Mouse (Mus musculus): ENCODE data around the gene Zbtb11. TPM values are rescaled to one million over a fixed set of nuclear protein-coding genes. Genes with fewer than 3 reads are reported as not detected.

Zbtb11 gene
- total and polyA plus RNA-seq, 2 experiments: 2.8 to 8.6 TPM

DNA sequence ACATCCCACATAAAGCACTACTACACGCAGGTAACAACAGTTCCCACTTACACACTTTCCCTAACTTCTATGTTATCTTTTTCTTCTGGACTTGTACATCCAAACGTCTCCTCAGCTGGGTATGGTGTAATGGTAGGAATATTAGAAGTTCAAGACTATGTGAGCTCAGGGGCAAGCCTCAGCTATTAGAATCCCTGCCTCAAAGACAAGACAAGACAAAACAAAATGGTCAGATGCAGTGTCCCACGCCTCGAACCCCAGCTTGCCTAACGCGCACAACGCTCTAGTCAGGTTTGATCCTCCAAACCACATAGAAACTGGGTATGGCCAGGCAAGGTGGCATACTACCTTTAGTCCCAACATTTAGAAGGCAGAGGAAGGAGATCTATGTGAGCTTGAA lies 46.0 kb downstream of the Zbtb11 start:
- no peak overlapping the region for H3K4me3 ChIP-seq (ENCODE audit: insufficient read depth, low read depth, low read length)
- peaks cover 37% of the 10 kb centered on the region for H3K36me3 ChIP-seq (ENCODE audit: control insufficient read depth, insufficient read depth, low read length)
- no peak for DNase-seq (ENCODE audit: extremely low read depth, low read depth, low spot score)
- H3K9ac ChIP-seq (ENCODE audit: low read depth, low read length): no peak overlapping the region
- no peak overlapping the region for H3K27ac ChIP-seq (replicated peaks; ENCODE audit: insufficient read depth, low read depth, low read length)
- H3K79me2 ChIP-seq (ENCODE audit: control insufficient read depth, insufficient read depth, low read length): peaks cover 5% of the 10 kb centered on the region; the same call in 1 of the 2 replicates
- WGBS: 95% methylated on average over 7 of the region's 7 CpGs
- no peaks in the 10 kb centered on the region for H3K27me3 ChIP-seq (ENCODE audit: control insufficient read depth, insufficient read depth, low read length)
- TF ChIP-seq POLR2A (IDR thresholded peaks at IDR 0.05; ENCODE audit: extremely low read depth, insufficient read depth, low read length): no peak
- TF ChIP-seq CTCF (IDR thresholded peaks at IDR 0.05; ENCODE audit: low read depth, low read length): no peak
- H3K4me1 ChIP-seq (ENCODE audit: control insufficient read depth, insufficient read depth, low read length): no peaks in the 10 kb centered on the region

DNA sequence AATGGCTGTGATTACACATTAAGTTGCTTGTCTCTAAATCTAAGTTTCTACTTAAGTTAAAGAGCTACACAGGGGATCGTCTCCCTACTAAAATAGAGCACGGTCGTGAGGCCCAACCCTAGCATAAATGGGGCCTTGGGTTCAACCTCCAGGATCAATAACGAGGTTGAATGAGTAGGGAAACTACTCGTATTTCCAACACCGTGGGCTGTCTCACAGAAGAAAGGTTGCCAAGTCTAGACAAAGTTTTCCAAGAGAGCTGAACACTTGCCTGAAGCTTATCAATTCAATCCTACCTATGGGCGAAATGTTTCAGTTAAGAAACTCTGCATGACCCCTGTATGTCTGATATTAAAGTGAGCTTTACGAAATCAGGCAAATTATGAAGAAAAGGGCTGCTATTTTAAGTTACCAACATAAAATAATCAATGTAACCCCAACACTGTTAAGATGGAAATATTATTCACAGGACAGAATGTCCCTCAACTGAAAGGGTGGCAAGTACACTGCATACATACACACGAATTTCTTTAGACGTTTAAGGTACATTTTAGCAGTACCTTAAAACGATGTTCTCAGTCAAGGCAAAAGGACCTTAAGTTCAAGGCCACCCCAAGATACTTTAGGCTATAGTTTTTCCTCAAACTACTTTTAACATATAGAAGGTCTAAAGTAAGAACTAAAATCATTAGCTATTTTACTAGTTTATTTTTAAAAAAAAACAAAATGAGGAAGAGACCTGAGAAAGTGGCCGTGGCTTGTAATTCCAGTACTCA lies 54.4 kb downstream of the Zbtb11 start:
- no peak overlapping the region for H3K27ac ChIP-seq (replicated peaks; ENCODE audit: insufficient read depth, low read depth, low read length)

DNA sequence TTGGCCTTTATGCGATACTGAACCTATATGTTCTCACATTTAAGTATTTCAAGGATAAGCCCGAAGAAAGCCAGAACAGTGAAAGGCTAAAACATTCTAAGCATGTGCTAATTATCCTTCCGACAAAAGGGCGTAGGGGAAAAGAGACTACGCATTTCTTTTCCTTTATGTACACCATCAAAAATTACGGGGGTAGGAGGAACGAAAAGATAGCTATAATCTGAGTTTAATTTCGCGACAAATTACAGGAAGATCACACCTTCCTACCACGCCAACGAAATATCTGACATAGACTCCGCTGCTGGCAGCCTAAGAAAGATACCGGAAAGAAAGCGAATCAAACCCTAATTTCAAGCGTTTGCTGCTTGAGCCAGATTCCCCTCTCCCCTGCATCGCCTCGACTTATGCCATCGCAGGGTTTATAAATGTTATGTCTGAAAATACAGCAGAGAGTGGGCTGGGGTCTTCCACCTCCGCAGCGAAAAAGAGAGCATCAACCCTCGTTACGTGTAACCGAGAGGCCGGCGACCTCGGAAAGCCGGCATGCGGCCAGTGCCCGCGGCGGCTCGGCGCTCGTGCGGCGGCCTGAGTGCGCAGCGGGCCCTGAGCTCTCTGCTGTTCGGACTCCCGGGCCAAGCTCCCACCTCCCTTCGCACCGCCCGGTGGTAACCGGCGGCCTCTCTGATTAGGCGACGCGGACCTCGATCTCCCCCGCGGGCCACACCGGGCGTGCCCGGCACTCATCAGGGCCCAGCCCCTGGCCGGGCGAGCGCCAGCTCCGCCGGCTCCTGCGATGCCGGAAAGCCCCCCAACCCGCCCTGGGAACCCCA lies 55.3 kb downstream of the Zbtb11 start:
- Histone ChIP-seq H3K4me3 (ENCODE audit: insufficient read depth, low read depth, low read length) (peak overlapping the region; percentile 95), H3K9ac (ENCODE audit: low read depth, low read length) (peak overlapping the region; percentile 94), H3K27me3 (ENCODE audit: control insufficient read depth, insufficient read depth, low read length) (no peaks in the 10 kb centered on the region), H3K4me1 (ENCODE audit: control insufficient read depth, insufficient read depth, low read length) (peaks cover 9% of the 10 kb centered on the region), H3K27ac (replicated peaks; ENCODE audit: insufficient read depth, low read depth, low read length) (peak overlapping the region; percentile 78), H3K36me3 (ENCODE audit: control insufficient read depth, insufficient read depth, low read length) (peaks cover 7% of the 10 kb centered on the region), H3K79me2 (ENCODE audit: control insufficient read depth, insufficient read depth, low read length) (peaks cover 13% of the 10 kb centered on the region; the same call in 1 of the 2 replicates)
- no peak for TF ChIP-seq CTCF (IDR thresholded peaks at IDR 0.05; ENCODE audit: low read depth, low read length)
- TF ChIP-seq POLR2A (IDR thresholded peaks at IDR 0.05; ENCODE audit: extremely low read depth, insufficient read depth, low read length): no peak
- peak; percentile 66 for DNase-seq (ENCODE audit: extremely low read depth, low read depth, low spot score)
- WGBS: under 1% methylated on average over 62 of the region's 62 CpGs

More for the DNA sequence above, 54.4 kb downstream of the Zbtb11 start:
- Histone ChIP-seq H3K4me3 (ENCODE audit: insufficient read depth, low read depth, low read length) (no peak overlapping the region; the same call in 1 of the 2 replicates), H3K4me1 (ENCODE audit: control insufficient read depth, insufficient read depth, low read length) (peaks cover 9% of the 10 kb centered on the region), H3K27me3 (ENCODE audit: control insufficient read depth, insufficient read depth, low read length) (no peaks in the 10 kb centered on the region), H3K36me3 (ENCODE audit: control insufficient read depth, insufficient read depth, low read length) (peaks cover 5% of the 10 kb centered on the region), H3K9ac (ENCODE audit: low read depth, low read length) (peak overlapping the region; percentile 94; the same call in 1 of the 2 replicates), H3K79me2 (ENCODE audit: control insufficient read depth, insufficient read depth, low read length) (peaks cover 13% of the 10 kb centered on the region; the same call in 1 of the 2 replicates)
- no peak for TF ChIP-seq POLR2A (IDR thresholded peaks at IDR 0.05; ENCODE audit: extremely low read depth, insufficient read depth, low read length)
- no peak for TF ChIP-seq CTCF (IDR thresholded peaks at IDR 0.05; ENCODE audit: low read depth, low read length)
- peak; percentile 63 for DNase-seq (ENCODE audit: extremely low read depth, low read depth, low spot score)
- WGBS: 5% methylated on average over 12 of the region's 12 CpGs

- peaks cover 9% of the 10 kb centered on the region for H3K36me3 ChIP-seq (ENCODE audit: control insufficient read depth, insufficient read depth, low read length)
- peak within 1 kb of the TSS; percentile 95 for H3K27ac ChIP-seq (replicated peaks; ENCODE audit: insufficient read depth, low read depth, low read length)
- peak within 1 kb of the TSS; percentile 95 for H3K4me3 ChIP-seq (ENCODE audit: insufficient read depth, low read depth, low read length)
- WGBS: under 1% methylated on average over 39 of the region's 39 CpGs
- H3K4me1 ChIP-seq (ENCODE audit: control insufficient read depth, insufficient read depth, low read length): peaks cover 9% of the 10 kb centered on the region
- TF ChIP-seq POLR2A (IDR thresholded peaks at IDR 0.05; ENCODE audit: extremely low read depth, insufficient read depth, low read length): peak; percentile 93
- TF ChIP-seq CTCF (IDR thresholded peaks at IDR 0.05; ENCODE audit: low read depth, low read length): no peak
- peak; percentile 94 for DNase-seq (ENCODE audit: extremely low read depth, low read depth, low spot score)
- peaks cover 13% of the 10 kb centered on the region; the same call in 1 of the 2 replicates for H3K79me2 ChIP-seq (ENCODE audit: control insufficient read depth, insufficient read depth, low read length)
- H3K9ac ChIP-seq (ENCODE audit: low read depth, low read length): peak within 1 kb of the TSS; percentile 94
- H3K27me3 ChIP-seq (ENCODE audit: control insufficient read depth, insufficient read depth, low read length): no peaks in the 10 kb centered on the region
These were observed 56.0 kb downstream of the Zbtb11 start, which contains the start of gene Pcnp for GRCm38 (mm10) chr16:56029661-56030082. TSS of gene Pcnp (minus strand) at chr16:56029739.

DNA sequence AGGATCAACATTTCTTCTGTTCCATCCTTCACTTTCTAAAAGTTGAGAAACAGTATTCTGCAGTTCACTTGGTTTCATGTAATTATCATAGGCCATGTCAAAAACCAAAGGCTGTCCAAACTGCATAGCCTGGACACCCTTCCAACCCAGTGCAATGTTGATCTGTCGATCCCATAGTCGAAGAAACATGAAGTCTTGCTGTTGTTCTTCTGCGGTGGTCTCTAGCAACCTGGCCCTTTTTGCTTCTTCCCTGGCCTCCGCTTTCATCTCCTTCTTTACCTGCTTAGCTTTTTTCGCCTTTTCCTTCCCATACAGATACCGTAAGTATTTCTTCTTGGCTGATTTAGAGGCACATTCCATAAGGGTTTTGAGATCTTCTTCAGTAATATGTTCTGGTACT lies 60.9 kb downstream of the Zbtb11 start:
- WGBS: 95% methylated on average over 6 of the region's 6 CpGs
- DNase-seq (ENCODE audit: extremely low read depth, low read depth, low spot score): no peak
- Histone ChIP-seq H3K36me3 (ENCODE audit: control insufficient read depth, insufficient read depth, low read length) (peaks cover 11% of the 10 kb centered on the region), H3K4me3 (ENCODE audit: insufficient read depth, low read depth, low read length) (no peak overlapping the region), H3K27ac (replicated peaks; ENCODE audit: insufficient read depth, low read depth, low read length) (no peak overlapping the region), H3K27me3 (ENCODE audit: control insufficient read depth, insufficient read depth, low read length) (no peaks in the 10 kb centered on the region), H3K4me1 (ENCODE audit: control insufficient read depth, insufficient read depth, low read length) (peaks cover 7% of the 10 kb centered on the region), H3K79me2 (ENCODE audit: control insufficient read depth, insufficient read depth, low read length) (peaks cover 8% of the 10 kb centered on the region; the same call in 1 of the 2 replicates), H3K9ac (ENCODE audit: low read depth, low read length) (no peak overlapping the region)
- TF ChIP-seq CTCF (IDR thresholded peaks at IDR 0.05; ENCODE audit: low read depth, low read length) (no peak), POLR2A (IDR thresholded peaks at IDR 0.05; ENCODE audit: extremely low read depth, insufficient read depth, low read length) (no peak)

All from liver, adult 2 months (tissue).